Mouse (Mus musculus) hematopoietic stem cell, adult 5-6 weeks (primary cell): ENCODE data around the gene Avpr1b. TPM values are rescaled to one million over a fixed set of nuclear protein-coding genes. Genes with fewer than 3 reads are reported as not detected.
A peak's percentile ranks its signal among the peaks of the same experiment; 100 is the strongest.

Experiments
- ATAC-seq, 2 experiments: fragments of 125-278 bp in 1 of 2; replicated peaks in 1 of 2; 2 replicates each; pipeline ENCODE4 v1.8.0; 2016 to 2017; ENCODE audit warnings: inconsistent platforms in 2 of 2, mild to moderate bottlenecking in 2 of 2, moderate number of reproducible peaks in 2 of 2, low read depth in 1 of 2, moderate TSS enrichment in 1 of 2; ENCODE audit not compliant: low FRiP score in 2 of 2, poor library complexity in 2 of 2, severe bottlenecking in 2 of 2, insufficient read depth in 1 of 2, low TSS enrichment in 1 of 2
- total RNA-seq: library from RNA; stranded (forward); fragments of 172-1452, 232-1000 nt; gene quantifications from 2 replicates; pipeline ENCODE4 v1.2.3, GENCODE M21; 2017

The Avpr1b gene
- total RNA-seq, 1 experiment from 2014 or later, result not detected

DNA sequence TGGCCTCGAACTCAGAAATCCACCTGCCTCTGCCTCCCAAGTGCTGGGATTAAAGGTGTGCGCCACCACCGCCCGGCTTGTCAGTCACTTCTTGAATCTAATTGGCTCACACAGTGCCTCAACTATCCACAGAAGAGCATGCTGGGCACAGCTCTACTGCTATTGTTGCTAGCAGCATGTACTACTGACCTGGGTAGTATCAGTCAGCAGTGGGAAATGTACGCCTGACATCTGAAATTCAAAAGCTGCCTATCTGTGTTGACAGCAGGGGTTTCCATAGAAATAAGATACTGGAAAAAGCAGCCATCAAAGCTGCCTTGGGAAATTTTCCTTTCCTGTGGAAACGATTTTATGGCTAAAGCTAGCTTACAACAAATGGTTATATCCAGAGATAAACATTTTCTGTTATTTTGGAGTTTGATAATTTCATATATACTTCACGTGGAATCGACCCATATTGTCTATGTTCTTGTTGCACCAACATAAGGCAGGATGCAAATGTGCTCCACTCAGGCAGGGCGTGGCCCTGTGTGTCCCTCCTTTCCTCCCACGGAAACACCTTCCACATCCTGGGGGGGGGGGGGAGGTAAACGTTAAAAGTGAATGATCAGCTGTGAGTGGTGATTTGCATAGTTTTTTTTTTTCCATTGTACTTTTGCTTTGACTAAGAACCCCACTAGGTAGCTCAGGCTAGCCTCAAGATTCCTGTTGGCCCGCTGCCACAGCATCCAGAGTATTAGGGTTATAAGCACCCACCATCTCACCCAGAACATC, 53.8 kb downstream of the Avpr1b start:
- ATAC-seq, result no peak

GRCm38 (mm10) chr1:131655601-131656000, 56.6 kb downstream of the Avpr1b start:
- no peak for ATAC-seq

DNA sequence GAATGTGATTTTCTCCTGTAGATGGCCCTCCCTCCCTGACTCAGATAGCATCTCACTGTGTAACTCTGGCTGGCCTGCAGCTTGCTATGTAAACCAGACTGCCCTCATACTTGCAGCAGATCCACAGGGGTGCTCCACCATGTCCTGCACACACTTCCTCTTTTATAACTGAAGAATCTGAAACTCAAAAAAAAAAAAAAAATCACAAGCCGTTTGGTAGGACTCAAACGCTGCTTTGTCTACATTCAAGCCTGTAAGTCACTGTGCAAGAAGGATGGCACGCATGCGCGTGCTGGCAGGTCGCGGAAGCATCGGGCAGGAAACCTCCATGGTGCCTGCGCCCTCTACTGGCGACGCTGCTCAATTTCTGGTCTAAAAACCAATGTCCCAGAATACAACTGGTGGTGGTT, 58.9 kb downstream of the Avpr1b start:
- peak; percentile 92 to 97 for ATAC-seq

- ATAC-seq, result no peak
These were observed 60.6 kb downstream of the Avpr1b start for GRCm38 (mm10) chr1:131659512-131660085.

DNA sequence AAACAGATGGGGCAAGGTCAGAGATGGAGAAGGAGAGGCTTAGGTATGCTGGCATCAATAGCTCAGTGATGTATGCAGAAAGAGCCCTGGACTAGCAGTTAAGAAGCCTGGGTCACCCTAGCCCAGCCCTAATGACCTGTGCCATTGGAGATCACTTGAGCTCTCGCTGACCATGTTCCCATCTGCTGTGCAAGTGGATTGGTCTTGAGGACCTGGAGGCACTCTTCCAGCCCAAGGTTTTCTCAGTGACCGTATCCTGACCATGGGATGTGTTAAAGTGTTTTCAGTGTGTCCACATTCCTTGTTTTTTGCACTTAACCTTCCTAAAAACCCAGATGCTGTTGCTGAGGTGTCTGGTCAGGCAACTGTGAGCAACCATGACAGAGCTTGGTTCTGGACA, 61.2 kb downstream of the Avpr1b start:
- no peak for ATAC-seq

- no peak for ATAC-seq
These were observed 61.9 kb downstream of the Avpr1b start for GRCm38 (mm10) chr1:131660716-131661472.

Other genes with a start within 250 kb of the Avpr1b start
- gene Srgap2, start 71.9 kb upstream of the Avpr1b start, total RNA-seq, result 15.6 and 18.3 TPM in 2 replicates
- 2.0 and 3.1 TPM in 2 replicates for gene Fam72a, start 71.3 kb upstream of the Avpr1b start, total RNA-seq
- 13.3 and 40.3 TPM in 2 replicates for gene Ctse, start 39.1 kb downstream of the Avpr1b start, total RNA-seq
- gene Rab7b, start 89.5 kb downstream of the Avpr1b start, total RNA-seq, result 2.1 and 4.5 TPM in 2 replicates
- gene Slc26a9, start 144.8 kb downstream of the Avpr1b start, total RNA-seq, result not detected in 2 replicates
- gene Pm20d1, start 198.1 kb downstream of the Avpr1b start, total RNA-seq, result not detected in 2 replicates
- 11.2 and 14.2 TPM in 2 replicates for gene Slc41a1, start 228.3 kb downstream of the Avpr1b start, total RNA-seq